Mouse (Mus musculus): Measurements from ENCODE around the gene Sema4d. TPM values are rescaled to one million over a fixed set of nuclear protein-coding genes. Genes with fewer than 3 reads are reported as not detected.

The Sema4d gene
- total and polyA plus RNA-seq, 3 experiments, result 52.2 to 67.6 (median 52.2) TPM

- no peak overlapping the region for H3K27ac ChIP-seq
- no peaks in the 10 kb centered on the region for H3K27me3 ChIP-seq (ENCODE audit: control insufficient read depth, insufficient read depth, low read length)
- 65% methylated on average over 5 of the region's 7 CpGs for WGBS
- no peaks in the 10 kb centered on the region for H3K36me3 ChIP-seq (ENCODE audit: control insufficient read depth, insufficient read depth, low read length)
- DNase-seq, result no peak
- intact Hi-C loops (cut with DNase I), result no loop called here
- H3K79me2 ChIP-seq (replicated peaks; ENCODE audit: control insufficient read depth, insufficient read depth, low read length), result no peaks in the 10 kb centered on the region
- TF ChIP-seq POLR2A (IDR thresholded peaks at IDR 0.05; ENCODE audit: insufficient read depth, low read depth, low read length), result no peak
- no peak for TF ChIP-seq CTCF (IDR thresholded peaks at IDR 0.05)
- TF ChIP-seq EP300 (IDR thresholded peaks at IDR 0.05; ENCODE audit: insufficient read depth, low read depth, low read length), result no peak
- no peak overlapping the region for H3K9ac ChIP-seq (ENCODE audit: low read depth, low read length)
- peaks cover 4% of the 10 kb centered on the region; the same call in 1 of the 2 replicates for H3K4me1 ChIP-seq (ENCODE audit: control insufficient read depth, insufficient read depth, low read length)
- no peak overlapping the region for H3K4me3 ChIP-seq
Observed at GRCm38 (mm10) chr13:51793948-51794347, 401 bp upstream of the Sema4d start.

GRCm38 (mm10) chr13:51792729-51793424, 670 bp downstream of the Sema4d start:
- TF ChIP-seq CTCF (IDR thresholded peaks at IDR 0.05) (no peak), POLR2A (IDR thresholded peaks at IDR 0.05; ENCODE audit: insufficient read depth, low read depth, low read length) (no peak), EP300 (IDR thresholded peaks at IDR 0.05; ENCODE audit: insufficient read depth, low read depth, low read length) (no peak)
- peak; percentile 67 to 78 for DNase-seq
- Histone ChIP-seq H3K4me1 (ENCODE audit: control insufficient read depth, insufficient read depth, low read length) (peaks cover 4% of the 10 kb centered on the region; the same call in 1 of the 2 replicates), H3K36me3 (ENCODE audit: control insufficient read depth, insufficient read depth, low read length) (no peaks in the 10 kb centered on the region), H3K27me3 (ENCODE audit: control insufficient read depth, insufficient read depth, low read length) (no peaks in the 10 kb centered on the region), H3K4me3 (peak overlapping the region; percentile 60), H3K79me2 (replicated peaks; ENCODE audit: control insufficient read depth, insufficient read depth, low read length) (no peaks in the 10 kb centered on the region), H3K9ac (ENCODE audit: low read depth, low read length) (peak overlapping the region; percentile 88), H3K27ac (peak overlapping the region; percentile 83)
- 5% methylated on average over 43 of the region's 43 CpGs for WGBS
- intact Hi-C loops (cut with DNase I), result no loop called here

- WGBS, result 51% methylated on average over 11 of the region's 11 CpGs
- H3K36me3 ChIP-seq (ENCODE audit: control insufficient read depth, insufficient read depth, low read length), result no peaks in the 10 kb centered on the region
- H3K27me3 ChIP-seq (ENCODE audit: control insufficient read depth, insufficient read depth, low read length), result no peaks in the 10 kb centered on the region
- H3K9ac ChIP-seq (ENCODE audit: low read depth, low read length), result no peak overlapping the region
- H3K4me3 ChIP-seq, result peak overlapping the region; percentile 60
- H3K27ac ChIP-seq, result peak overlapping the region; percentile 83
- TF ChIP-seq EP300 (IDR thresholded peaks at IDR 0.05; ENCODE audit: insufficient read depth, low read depth, low read length) (no peak), POLR2A (IDR thresholded peaks at IDR 0.05; ENCODE audit: insufficient read depth, low read depth, low read length) (no peak), CTCF (IDR thresholded peaks at IDR 0.05) (no peak)
- intact Hi-C loops (cut with DNase I), result no loop called here
- H3K4me1 ChIP-seq (ENCODE audit: control insufficient read depth, insufficient read depth, low read length), result peaks cover 4% of the 10 kb centered on the region; the same call in 1 of the 2 replicates
- DNase-seq, result peak in 1 of 2 experiments; percentile 40
- no peaks in the 10 kb centered on the region for H3K79me2 ChIP-seq (replicated peaks; ENCODE audit: control insufficient read depth, insufficient read depth, low read length)
Observed at GRCm38 (mm10) chr13:51792135-51792573, 1.4 kb downstream of the Sema4d start.

- DNase-seq, result no peak
- WGBS, result 53% methylated on average over 3 of the region's 3 CpGs
- no peak overlapping the region; the same call in 1 of the 2 replicates for H3K27ac ChIP-seq
- H3K79me2 ChIP-seq (replicated peaks; ENCODE audit: control insufficient read depth, insufficient read depth, low read length), result no peaks in the 10 kb centered on the region
- H3K4me1 ChIP-seq (ENCODE audit: control insufficient read depth, insufficient read depth, low read length), result peaks cover 4% of the 10 kb centered on the region; the same call in 1 of the 2 replicates
- no peaks in the 10 kb centered on the region for H3K36me3 ChIP-seq (ENCODE audit: control insufficient read depth, insufficient read depth, low read length)
- no peaks in the 10 kb centered on the region for H3K27me3 ChIP-seq (ENCODE audit: control insufficient read depth, insufficient read depth, low read length)
- no peak overlapping the region for H3K4me3 ChIP-seq
- no peak for TF ChIP-seq EP300 (IDR thresholded peaks at IDR 0.05; ENCODE audit: insufficient read depth, low read depth, low read length)
- TF ChIP-seq POLR2A (IDR thresholded peaks at IDR 0.05; ENCODE audit: insufficient read depth, low read depth, low read length), result no peak
- TF ChIP-seq CTCF (IDR thresholded peaks at IDR 0.05), result no peak
- intact Hi-C loops (cut with DNase I), result no loop called here
- H3K9ac ChIP-seq (ENCODE audit: low read depth, low read length), result no peak overlapping the region
Observed at GRCm38 (mm10) chr13:51791604-51792003, 1.9 kb downstream of the Sema4d start.

GRCm38 (mm10) chr13:51790793-51791192, 2.8 kb downstream of the Sema4d start:
- no peak overlapping the region for H3K9ac ChIP-seq (ENCODE audit: low read depth, low read length)
- H3K36me3 ChIP-seq (ENCODE audit: control insufficient read depth, insufficient read depth, low read length), result no peaks in the 10 kb centered on the region
- H3K27me3 ChIP-seq (ENCODE audit: control insufficient read depth, insufficient read depth, low read length), result no peaks in the 10 kb centered on the region
- 43% methylated on average over 5 of the region's 5 CpGs for WGBS
- peaks cover 4% of the 10 kb centered on the region; the same call in 1 of the 2 replicates for H3K4me1 ChIP-seq (ENCODE audit: control insufficient read depth, insufficient read depth, low read length)
- intact Hi-C loops (cut with DNase I), result no loop called here
- H3K79me2 ChIP-seq (replicated peaks; ENCODE audit: control insufficient read depth, insufficient read depth, low read length), result 0 out of 2 replicates have a peak, but pooled peaks cover 2% of the 10 kb centered on the region
- no peak overlapping the region for H3K4me3 ChIP-seq
- no peak overlapping the region for H3K27ac ChIP-seq
- DNase-seq, result no peak
- TF ChIP-seq EP300 (IDR thresholded peaks at IDR 0.05; ENCODE audit: insufficient read depth, low read depth, low read length), result no peak
- no peak for TF ChIP-seq CTCF (IDR thresholded peaks at IDR 0.05)

- peaks cover 2% of the 10 kb centered on the region; the same call in 1 of the 2 replicates for H3K79me2 ChIP-seq (replicated peaks; ENCODE audit: control insufficient read depth, insufficient read depth, low read length)
- 60% methylated on average over 2 of the region's 2 CpGs for WGBS
- no peak overlapping the region for H3K4me3 ChIP-seq
- no peak overlapping the region for H3K27ac ChIP-seq
- H3K4me1 ChIP-seq (ENCODE audit: control insufficient read depth, insufficient read depth, low read length), result peaks cover 5% of the 10 kb centered on the region; the same call in 1 of the 2 replicates
- DNase-seq, result no peak
- H3K9ac ChIP-seq (ENCODE audit: low read depth, low read length), result no peak overlapping the region
- H3K27me3 ChIP-seq (ENCODE audit: control insufficient read depth, insufficient read depth, low read length), result no peaks in the 10 kb centered on the region
- TF ChIP-seq CTCF (IDR thresholded peaks at IDR 0.05) (no peak), POLR2A (IDR thresholded peaks at IDR 0.05; ENCODE audit: insufficient read depth, low read depth, low read length) (no peak), EP300 (IDR thresholded peaks at IDR 0.05; ENCODE audit: insufficient read depth, low read depth, low read length) (no peak)
- H3K36me3 ChIP-seq (ENCODE audit: control insufficient read depth, insufficient read depth, low read length), result no peaks in the 10 kb centered on the region
- intact Hi-C loops (cut with DNase I), result no loop called here
Observed at GRCm38 (mm10) chr13:51787858-51788257, 5.7 kb downstream of the Sema4d start.

All from heart, adult 2 months (tissue).